Mouse (Mus musculus): Measurements from ENCODE around the gene Mrps12.

Gene Mrps12

DNA sequence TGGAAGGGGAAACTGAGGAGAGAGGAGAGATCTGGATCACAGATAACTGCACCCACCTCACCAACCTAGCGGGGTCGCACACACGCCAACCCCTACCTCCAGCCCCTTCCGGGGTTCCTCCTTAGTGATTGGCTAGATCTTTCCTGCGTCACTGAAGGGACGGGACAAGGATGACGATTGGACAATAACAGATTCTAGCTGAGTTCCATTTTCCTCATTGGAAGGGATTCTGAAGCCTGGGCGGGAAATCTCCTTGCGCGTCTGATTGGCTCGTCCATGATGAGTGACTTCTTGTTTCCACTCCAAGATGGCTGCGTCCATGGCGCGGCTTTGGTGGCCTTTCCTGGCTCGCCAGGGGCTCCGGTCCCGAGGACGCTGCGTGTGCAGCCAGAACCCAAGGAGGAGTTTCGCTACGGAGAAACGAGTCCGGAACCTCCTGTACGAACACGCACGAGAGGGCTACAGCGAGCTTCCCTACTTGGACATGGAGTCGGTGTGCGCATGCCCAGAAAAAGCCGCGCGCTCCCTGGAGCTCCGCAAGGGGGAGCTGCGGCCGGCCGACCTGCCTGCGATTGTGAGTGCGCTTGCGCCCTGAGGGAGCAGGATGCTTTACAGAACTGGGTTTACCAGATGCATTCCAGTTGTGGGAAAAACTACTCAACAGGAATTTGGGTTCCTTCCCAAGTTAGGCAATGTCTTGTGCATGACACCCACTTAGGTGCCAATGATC lies at the start of gene Mrps12, which contains the start of gene Sars2:
Mrps12 (minus strand) TSS at position 112 of the 730 bp plus-strand sequence.
Sars2 (plus strand) TSS at position 284 of the 730 bp plus-strand sequence.
- DNase-seq, result peak; percentile 96

DNA sequence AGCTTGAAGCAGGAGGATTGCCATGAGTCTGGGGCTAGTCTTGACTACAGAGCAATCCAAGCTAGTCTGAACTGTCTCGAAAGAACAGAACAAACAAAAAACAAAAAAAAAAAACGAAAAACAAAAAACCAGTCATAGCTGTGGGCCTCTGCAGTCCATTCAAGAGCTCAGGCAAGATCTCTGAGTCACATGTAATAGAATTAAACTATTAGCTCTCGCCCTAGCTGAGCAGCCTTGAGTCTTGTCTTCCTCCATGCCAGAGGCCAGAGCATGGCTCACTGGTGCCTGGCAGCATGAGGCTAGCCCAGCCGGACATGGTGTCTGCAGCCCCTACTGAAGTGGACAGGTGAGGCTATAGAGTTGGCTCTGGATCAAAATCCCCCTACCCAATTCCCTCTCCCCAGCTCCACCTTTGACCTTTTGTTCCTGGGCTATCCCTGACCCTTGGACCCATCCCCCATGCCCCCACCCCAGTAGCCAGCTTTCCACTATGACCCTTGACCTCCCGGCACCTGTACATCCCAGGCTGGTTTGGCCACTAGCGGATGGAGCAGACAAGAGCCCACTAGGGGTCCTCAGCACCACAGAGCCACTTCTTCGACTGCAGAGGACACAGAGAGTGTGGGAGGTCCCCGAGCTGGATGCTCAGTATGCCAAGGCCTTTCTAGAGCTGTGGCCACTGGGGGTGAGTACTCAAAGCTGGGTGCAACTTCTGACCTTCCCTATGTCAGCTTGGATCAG lies 48.6 kb upstream of the Mrps12 start:
- no peak for DNase-seq

DNA sequence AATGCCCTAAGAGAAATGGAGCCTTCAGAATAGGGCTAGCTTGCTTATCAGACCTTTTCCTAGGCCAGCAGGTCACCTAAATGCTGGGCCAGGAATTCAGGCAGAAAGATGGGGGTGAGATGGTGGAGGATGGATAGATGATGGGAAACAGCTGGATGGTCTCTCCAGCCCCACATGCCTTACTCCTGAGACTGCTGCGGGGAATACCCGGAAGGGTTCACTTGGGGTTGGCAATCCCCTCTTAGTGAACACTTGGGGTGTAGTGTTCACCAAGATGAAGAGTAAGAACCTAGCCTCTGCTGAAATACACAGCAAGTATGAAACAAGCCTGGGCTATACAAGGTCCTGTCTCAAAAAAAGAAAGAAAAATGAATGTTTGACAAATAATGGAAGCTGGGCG lies 47.6 kb upstream of the Mrps12 start:
- DNase-seq, result no peak

DNA sequence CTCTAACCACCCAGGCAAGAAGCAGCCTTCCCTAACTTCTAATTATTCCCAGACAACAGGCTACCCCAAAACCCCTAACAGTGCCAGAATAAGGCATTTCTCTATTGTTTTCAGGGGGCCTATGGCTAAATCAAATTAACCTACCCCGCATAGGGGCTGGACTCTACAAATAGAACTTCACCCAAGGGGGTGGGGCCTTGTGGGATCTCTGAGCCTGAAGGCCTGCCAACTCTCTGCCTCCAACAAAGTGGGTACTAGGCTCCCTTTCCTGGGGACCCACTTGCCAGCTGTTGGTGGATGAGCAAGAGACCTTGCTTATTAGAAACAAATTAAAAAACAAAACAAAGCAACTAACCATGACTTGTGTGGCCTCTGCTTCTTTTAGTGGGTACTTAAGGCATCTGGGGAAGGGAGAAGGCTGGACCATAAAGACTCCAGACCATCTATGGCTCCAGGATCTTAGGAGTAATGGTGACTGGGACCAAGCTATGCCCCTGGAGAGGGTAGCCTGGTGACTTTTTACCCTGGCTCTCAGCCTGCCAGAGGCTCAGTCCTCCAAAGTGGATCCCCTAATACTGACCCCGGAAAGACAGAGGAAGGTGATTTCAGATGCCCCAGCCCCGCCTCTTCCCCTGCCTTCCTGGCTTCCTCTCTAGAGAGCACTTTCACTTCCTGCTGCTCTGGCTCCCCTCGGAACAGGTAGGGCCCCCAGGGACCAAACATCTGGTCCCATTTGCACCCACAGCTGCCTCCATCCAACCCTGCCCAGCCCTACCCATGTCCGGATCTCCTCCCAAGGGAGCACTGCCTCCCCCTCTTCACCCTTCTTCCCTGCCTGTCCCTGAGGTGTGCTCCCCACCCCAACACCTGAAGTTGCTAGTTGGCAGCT lies 46.9 kb upstream of the Mrps12 start, which contains the start of gene Rinl:
Rinl (plus strand) TSS at position 663 of the 889 bp plus-strand sequence.
- DNase-seq, result no peak

DNA sequence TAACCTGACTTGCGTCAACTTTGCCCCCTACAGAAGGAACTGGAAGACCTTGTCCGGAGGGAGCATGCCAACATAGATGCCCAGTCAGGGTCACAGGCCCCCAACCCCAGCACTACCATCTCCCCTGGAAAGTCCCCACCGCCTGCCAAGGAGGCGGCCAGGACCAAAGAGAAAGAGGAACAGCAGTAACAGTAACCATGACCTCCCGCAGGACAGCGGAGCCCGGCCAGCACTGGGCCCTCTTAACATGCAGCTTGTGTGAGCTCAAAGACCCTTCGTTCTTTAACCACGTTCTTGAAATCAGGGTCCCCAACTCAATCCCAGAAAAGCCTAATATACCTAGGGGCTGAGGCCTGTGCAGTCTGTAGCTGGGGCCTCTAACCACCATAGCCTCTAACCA lies 46.3 kb upstream of the Mrps12 start:
- DNase-seq, result no peak

DNA sequence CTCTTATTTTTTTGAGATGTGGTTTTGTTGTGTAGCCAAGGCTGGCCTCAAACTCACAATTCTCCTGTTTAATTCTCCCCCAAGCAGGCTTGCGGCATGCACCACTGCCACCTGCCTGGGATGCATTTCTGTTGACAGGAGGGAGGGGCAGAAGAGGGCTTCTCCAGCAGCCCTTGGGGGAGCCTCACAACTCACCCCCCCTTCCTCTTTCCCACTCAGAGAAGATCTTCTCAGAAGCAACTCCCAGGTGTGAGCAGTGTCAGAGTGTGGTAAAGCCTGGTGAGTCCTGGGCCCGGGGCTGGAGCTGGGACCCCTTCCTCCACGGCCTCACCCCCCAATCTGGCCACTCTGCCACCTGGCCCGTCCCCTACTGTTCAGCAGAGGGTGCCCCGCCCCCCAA lies 43.5 kb upstream of the Mrps12 start:
- no peak for DNase-seq

DNA sequence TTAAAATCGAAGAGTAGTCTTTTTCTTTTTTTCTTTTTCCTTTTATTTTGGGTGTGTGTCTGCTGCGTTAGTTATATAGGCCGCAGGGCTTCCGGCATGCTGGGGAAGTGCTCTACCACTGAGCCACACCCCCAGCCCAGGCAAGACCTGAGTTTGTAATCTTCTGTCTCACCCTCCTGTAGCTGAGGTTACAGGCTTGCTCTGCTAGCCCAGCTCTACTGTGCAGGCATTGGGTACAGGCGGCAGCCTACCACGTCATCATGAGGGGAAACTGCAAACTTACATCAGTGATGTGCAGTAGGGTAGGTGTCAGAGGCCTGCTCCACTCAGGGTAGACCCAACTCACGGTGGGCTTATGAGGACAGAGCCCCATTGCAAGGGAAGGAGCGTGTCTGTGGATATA lies 39.6 kb upstream of the Mrps12 start:
- no peak for DNase-seq

GRCm38 (mm10) chr7:28780857-28781256 lies 39.2 kb upstream of the Mrps12 start:
- no peak for DNase-seq

DNA sequence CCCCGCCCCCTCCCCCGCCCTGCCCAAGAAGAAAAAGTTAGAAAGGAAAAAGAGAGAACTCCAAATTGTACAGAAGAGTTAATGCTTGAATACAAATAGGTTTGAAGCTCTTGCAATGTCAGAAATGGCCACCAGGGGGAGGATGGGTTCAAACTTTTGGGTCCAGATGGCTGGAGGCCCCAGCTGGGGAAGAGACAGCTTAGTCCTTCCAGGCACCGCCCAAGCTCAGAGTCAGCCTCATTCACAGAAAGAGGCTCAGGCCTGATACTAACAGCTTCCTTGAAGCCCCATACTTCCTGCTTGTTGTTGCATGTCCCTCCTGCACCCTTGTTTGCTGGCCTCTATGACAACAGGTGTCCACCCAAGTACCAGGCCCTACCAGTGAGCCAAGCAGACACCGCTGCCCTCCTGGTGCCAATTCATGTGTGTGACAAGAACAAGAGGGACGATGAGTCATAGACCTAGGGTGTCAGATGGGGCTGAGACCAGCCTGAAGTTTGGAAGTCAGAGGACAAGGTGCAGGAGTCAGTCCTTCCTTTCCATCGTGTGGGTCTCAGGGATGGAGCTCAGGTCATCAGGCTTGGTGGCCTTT lies 38.5 kb upstream of the Mrps12 start:
- peak; percentile 86 for DNase-seq

- DNase-seq, result no peak
These were observed 37.2 kb upstream of the Mrps12 start for GRCm38 (mm10) chr7:28778825-28779224.

- DNase-seq, result peak; percentile 15
These were observed 33.5 kb upstream of the Mrps12 start for GRCm38 (mm10) chr7:28775129-28775528.

DNA sequence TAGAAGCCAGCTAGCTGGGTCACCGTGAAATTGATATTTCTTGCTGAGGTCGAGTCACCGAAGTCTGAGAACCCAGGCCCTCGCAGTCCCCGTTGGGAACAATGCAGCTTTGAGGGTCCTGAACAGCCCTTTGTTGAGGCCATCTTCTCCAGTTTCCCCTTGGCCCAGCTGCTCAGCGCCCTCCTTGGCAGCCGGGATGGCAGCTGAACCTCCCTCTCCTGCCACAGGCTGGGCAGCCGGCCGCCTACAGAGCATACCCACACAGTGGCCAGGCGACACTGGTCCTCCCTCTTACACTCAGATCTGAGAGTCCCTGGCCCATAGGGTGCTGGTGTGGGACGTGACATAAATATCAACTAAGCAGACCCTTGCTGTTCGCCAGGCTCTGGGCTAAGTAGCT lies 32.5 kb upstream of the Mrps12 start:
- peak; percentile 26 for DNase-seq

DNA sequence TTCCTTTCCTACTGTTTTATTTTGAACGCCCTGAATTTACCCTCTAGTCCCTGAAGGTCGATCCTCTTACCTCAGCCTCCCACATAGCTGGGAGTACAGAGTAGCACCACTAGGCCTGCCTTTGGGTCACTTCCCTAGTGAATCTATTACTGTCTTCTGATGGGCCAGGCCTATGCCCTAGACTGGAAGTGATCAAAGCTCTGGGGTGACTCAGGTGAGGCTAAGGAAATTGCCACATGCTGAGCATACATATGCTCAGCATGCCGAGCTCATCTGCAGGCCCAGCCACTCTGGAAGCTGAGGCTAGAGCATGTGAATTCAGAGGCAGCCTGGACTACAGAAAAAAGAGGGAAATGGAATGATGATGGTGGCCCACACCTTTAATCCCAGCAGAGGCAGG lies 31.5 kb upstream of the Mrps12 start:
- DNase-seq, result peak; percentile 44

DNA sequence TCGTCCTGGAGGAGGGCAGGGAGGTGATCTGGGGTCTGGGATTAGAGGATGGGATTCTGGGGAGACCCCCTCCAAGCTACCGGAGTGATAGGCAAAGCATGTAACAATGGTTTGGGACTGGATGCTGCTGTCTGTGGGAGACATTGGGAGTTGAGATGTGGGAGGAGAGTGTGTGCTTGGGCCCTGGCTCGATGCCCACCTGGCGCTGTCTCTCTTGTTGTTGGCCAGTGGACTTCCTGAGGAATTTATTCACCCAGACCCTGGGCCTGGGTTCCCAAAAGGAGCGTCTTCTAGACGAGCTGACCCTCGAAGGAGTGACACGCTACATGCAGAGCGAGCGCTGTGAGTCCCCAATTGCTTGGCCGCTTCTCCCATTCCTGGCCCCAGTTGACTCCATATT lies 30.2 kb upstream of the Mrps12 start:
- DNase-seq, result peak; percentile 38

- no peak for DNase-seq
These were observed 28.7 kb upstream of the Mrps12 start for GRCm38 (mm10) chr7:28770309-28770708.

DNA sequence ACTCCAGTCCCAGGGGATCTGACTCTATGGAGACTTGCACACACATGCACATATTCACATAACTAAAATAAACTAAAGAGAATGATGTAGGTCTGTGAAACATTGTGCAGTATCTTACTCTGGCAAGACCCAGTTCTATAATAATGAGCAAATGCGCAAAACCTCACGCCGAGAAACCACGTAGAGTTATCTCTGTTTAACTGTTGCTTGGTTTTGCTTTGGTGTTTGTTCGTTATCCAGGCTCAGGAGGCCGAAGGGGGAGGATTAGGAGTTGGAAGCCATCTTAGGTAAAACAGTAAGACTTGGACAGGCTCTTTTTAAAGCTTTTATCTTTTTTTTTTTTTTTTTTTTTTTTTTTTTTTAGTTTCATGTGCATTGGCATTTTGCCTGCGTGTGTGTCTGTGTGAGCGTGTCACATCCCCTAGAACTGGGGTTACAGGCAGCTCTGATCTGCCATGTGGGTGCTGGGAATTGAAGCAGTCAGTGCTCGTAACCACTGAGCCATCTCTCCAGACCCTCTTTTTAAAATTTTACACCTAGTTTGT lies 27.9 kb upstream of the Mrps12 start:
- DNase-seq, result peak; percentile 17

GRCm38 (mm10) chr7:28767462-28767965 lies 25.9 kb upstream of the Mrps12 start, which contains the start of gene Nfkbib:
TSS of gene Nfkbib (minus strand) at chr7:28767512.
- DNase-seq, result peak; percentile 62

DNA sequence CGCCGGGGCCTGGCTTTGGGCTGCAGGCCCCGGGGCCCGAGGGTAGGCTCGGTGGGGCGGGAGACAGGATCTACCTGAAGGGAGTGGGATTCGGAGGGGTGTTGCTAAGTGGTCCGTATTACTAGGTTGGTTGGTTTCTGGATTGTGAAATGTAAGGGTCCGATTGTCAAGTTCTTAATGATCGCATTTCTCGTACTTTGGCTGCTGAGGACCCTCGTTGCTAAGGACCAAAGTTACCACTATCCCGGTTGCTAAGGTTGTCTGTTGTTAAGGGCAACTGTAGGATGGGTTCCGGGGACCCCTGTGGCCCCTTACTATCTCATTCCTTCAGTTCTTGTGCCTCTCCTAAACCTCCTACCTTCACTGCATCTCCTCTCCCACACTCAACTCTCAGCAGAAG lies 25.3 kb upstream of the Mrps12 start:
- DNase-seq, result no peak

GRCm38 (mm10) chr7:28766173-28766879 lies 24.7 kb upstream of the Mrps12 start, which contains the start of gene Sirt2:
TSS of gene Sirt2 (plus strand) at chr7:28766735.
- DNase-seq, result peak; percentile 98

DNA sequence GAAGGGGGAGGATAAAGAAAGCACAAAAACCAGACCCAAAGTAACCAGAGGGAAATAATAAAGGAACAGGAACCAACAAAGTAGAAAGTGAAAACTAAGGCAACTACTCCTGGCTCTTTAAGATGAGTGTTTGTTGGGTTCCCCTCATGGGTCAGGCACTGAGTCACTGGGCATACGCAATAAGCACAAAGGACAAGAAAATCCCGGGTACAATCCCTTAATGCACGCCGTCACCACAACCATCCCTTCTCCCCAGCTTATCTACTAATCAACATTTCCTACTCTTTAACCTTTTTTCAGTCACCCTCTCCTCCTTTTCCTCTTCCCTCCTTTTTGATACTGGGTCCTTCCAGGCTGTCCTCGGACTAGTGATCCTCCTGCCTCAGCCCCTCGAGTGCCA lies 23.6 kb upstream of the Mrps12 start:
- no peak for DNase-seq

DNA sequence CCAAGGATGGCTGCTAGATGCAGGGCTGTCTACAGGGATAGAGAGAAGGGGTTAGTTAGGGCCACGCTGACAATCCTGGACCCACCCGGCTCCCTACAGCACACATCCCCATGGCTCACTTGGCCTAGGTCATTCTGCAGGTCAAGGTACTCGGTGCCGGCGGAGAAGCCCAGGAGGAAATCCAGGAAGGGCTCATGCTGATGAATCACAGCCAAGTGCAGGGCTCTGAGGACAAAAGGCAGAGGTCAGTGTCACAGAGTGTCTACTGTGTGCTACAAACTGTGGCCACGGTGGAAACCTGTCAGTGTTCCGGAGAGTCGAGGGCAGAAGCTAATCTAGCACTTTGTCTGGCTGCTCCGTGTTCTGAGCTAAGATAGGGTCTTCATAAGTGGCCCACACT lies 20.3 kb upstream of the Mrps12 start:
- DNase-seq, result no peak

Measured in cerebellum, adult 11-12 months (tissue).